Mouse (Mus musculus) midbrain, embryonic 11.5 days (tissue): ENCODE measurements around the gene Gm39566. TPM values are rescaled to one million over a fixed set of nuclear protein-coding genes. Genes with fewer than 3 reads are reported as not detected.

ENCODE experiments used
- ATAC-seq: fragments of 200-750 bp; cut with Nextera tagmentation; 2 replicates; pipeline ENCODE4 v1.8.0; 2017; ENCODE audit warnings: moderate TSS enrichment, moderate library complexity; ENCODE audit not compliant: low FRiP score
- DNase-seq: peaks from one replicate; pipeline ENCODE4 v3.0.0; 2015; ENCODE audit warnings: low spot score; ENCODE audit errors: missing footprints
- H3K27ac ChIP-seq: fragments of 300-500 bp; sonication (generic); 2 replicates; pipeline ENCODE4 v1.5.1; 2014; ENCODE audit warnings: low read depth, low read length
- H3K27me3 ChIP-seq: fragments of 300-500 bp; sonication (generic); 2 replicates; pipeline ENCODE4 v1.6.1; 2014; ENCODE audit warnings: mild to moderate bottlenecking, low read length, moderate library complexity, mixed read lengths; ENCODE audit not compliant: control insufficient read depth, insufficient read depth
- H3K36me3 ChIP-seq: fragments of 300-500 bp; sonication (generic); 2 replicates; pipeline ENCODE4 v1.6.1; 2014; ENCODE audit warnings: mild to moderate bottlenecking, low read length, moderate library complexity, mixed read lengths; ENCODE audit not compliant: control insufficient read depth, insufficient read depth
- H3K4me1 ChIP-seq: fragments of 300-500 bp; sonication (generic); 2 replicates; pipeline ENCODE4 v1.6.1; 2014; ENCODE audit warnings: low read length; ENCODE audit not compliant: control insufficient read depth, insufficient read depth
- H3K4me2 ChIP-seq: fragments of 300-500 bp; sonication (generic); 2 replicates; pipeline ENCODE4 v1.6.1; 2014; ENCODE audit warnings: mild to moderate bottlenecking, moderate library complexity
- H3K4me3 ChIP-seq: fragments of 300-500 bp; sonication (generic); 2 replicates; pipeline ENCODE4 v1.5.1; 2014; ENCODE audit warnings: low read depth, low read length
- H3K9ac ChIP-seq: fragments of 300-500 bp; sonication (generic); 2 replicates; pipeline ENCODE4 v1.6.1; 2014; ENCODE audit warnings: low read length
- H3K9me3 ChIP-seq: fragments of 300-500 bp; sonication (generic); 2 replicates; pipeline ENCODE4 v1.6.1; 2016; ENCODE audit warnings: low read length; ENCODE audit not compliant: control insufficient read depth
- WGBS: fragments of 180-500 bp; shearing (Covaris S2); extraction: QIAGEN DNeasy Blood & Tissue Kit; methylation state at CpG from one replicate; pipeline ENCODE4 v1.1.7; 2014; 5-methylcytosine and 5-hydroxymethylcytosine counted together
- polyA plus RNA-seq: library from polyadenylated mRNA; unstranded; fragments of >200 nt; fragmentation: Nextera tagmentation; extraction: Ambion mirVana; gene quantifications from 2 replicates; pipeline ENCODE4 v1.2.1, GENCODE M21; 2014

Gm39566 gene
- polyA plus RNA-seq, 1 experiment from 2014 or later: not detected

- Histone ChIP-seq H3K4me1 (no peaks in the 10 kb centered on the region), H3K27me3 (no peaks in the 10 kb centered on the region), H3K4me3 (no peak overlapping the region), H3K9ac (no peak overlapping the region), H3K4me2 (no peak overlapping the region), H3K27ac (no peak overlapping the region), H3K36me3 (no peaks in the 10 kb centered on the region), H3K9me3 (no peaks in the 10 kb centered on the region)
- 93% methylated on average over 8 of the region's 8 CpGs for WGBS
- no peak for ATAC-seq
- peak; percentile 56 for DNase-seq
These were observed 3.8 kb upstream of the Gm39566 start for GRCm38 (mm10) chr11:69818871-69819270.

- Histone ChIP-seq H3K27ac (no peak within 1 kb of the TSS), H3K9ac (no peak within 1 kb of the TSS), H3K4me3 (no peak within 1 kb of the TSS), H3K36me3 (no peaks in the 10 kb centered on the region), H3K27me3 (no peaks in the 10 kb centered on the region), H3K4me1 (no peaks in the 10 kb centered on the region), H3K4me2 (no peak within 1 kb of the TSS), H3K9me3 (no peaks in the 10 kb centered on the region)
- DNase-seq (no peak), ATAC-seq (no peak)
- WGBS: 79% methylated on average over 2 of the region's 2 CpGs
These were observed 3.3 kb upstream of the Gm39566 start, which contains the start of gene Spem2 for GRCm38 (mm10) chr11:69818365-69818764. TSS of gene Spem2 (minus strand) at chr11:69818465.

DNA sequence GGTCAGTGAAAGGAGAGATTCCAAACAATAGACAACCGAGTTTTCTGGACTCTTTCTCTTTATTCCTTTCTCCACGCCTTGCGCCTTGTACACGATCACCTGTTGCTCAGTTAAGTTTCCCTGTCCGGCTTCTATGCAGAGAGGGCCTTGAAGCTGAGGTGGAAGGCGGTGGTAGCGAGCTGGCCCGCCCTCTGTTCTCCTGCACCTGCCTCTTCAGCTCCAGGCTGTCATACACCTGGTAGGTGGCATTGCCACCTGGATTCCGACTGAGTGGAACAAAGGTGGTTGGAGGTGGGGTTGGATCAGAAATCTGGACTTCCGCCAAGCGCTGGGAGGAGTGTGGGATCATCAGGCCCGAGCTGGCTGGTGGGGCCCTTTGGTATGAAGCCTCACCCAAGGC, 1.4 kb upstream of the Gm39566 start:
- H3K4me2 ChIP-seq: no peak overlapping the region
- no peak overlapping the region for H3K27ac ChIP-seq
- no peaks in the 10 kb centered on the region for H3K9me3 ChIP-seq
- no peak overlapping the region for H3K9ac ChIP-seq
- no peaks in the 10 kb centered on the region for H3K36me3 ChIP-seq
- 88% methylated on average over 12 of the region's 12 CpGs for WGBS
- ATAC-seq (no peak), DNase-seq (peak; percentile 21)
- no peaks in the 10 kb centered on the region for H3K27me3 ChIP-seq
- H3K4me3 ChIP-seq: no peak overlapping the region
- H3K4me1 ChIP-seq: no peaks in the 10 kb centered on the region

GRCm38 (mm10) chr11:69810280-69810679, 4.8 kb downstream of the Gm39566 start:
- no peak for DNase-seq
- Histone ChIP-seq H3K27ac (no peak overlapping the region), H3K9ac (no peak overlapping the region), H3K4me1 (no peaks in the 10 kb centered on the region), H3K36me3 (no peaks in the 10 kb centered on the region), H3K4me3 (no peak overlapping the region), H3K27me3 (peaks cover 11% of the 10 kb centered on the region), H3K4me2 (no peak overlapping the region), H3K9me3 (no peaks in the 10 kb centered on the region)
- ATAC-seq: no peak

- Histone ChIP-seq H3K9me3 (no peaks in the 10 kb centered on the region), H3K27me3 (peaks cover 34% of the 10 kb centered on the region), H3K4me3 (no peak overlapping the region), H3K36me3 (no peaks in the 10 kb centered on the region), H3K4me1 (peaks cover 19% of the 10 kb centered on the region), H3K4me2 (no peak overlapping the region), H3K27ac (no peak overlapping the region), H3K9ac (no peak overlapping the region)
- DNase-seq (no peak), ATAC-seq (no peak)
- 87% methylated on average over 2 of the region's 2 CpGs for WGBS
These were observed 7.5 kb downstream of the Gm39566 start for GRCm38 (mm10) chr11:69807641-69808040.

DNA sequence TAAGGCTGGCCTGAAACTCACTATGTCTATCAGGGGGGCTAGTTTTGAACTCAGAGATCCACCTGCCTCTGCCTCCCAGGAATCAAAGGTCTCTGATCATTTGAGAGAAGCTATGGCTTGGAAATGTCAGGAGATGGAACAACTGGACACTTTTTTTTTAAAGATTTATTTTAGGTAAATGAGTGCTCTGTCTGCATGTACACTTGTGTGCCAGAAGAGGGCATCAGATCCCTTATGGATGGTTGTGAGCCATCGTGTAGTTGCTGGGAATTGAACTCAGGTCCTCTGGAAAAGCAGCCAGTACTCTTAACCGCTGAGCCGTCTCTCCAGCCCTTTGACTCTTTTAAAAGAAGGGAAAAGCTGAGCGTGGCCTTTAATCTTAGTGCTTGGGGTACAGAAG, 8.7 kb downstream of the Gm39566 start:
- ATAC-seq (no peak), DNase-seq (no peak)
- no peak overlapping the region for H3K27ac ChIP-seq
- no peak overlapping the region for H3K9ac ChIP-seq
- H3K36me3 ChIP-seq: no peaks in the 10 kb centered on the region
- peaks cover 30% of the 10 kb centered on the region for H3K4me1 ChIP-seq
- H3K4me3 ChIP-seq: no peak overlapping the region
- no peaks in the 10 kb centered on the region for H3K9me3 ChIP-seq
- H3K27me3 ChIP-seq: peaks cover 46% of the 10 kb centered on the region
- 78% methylated on average over 4 of the region's 4 CpGs for WGBS
- H3K4me2 ChIP-seq: no peak overlapping the region

GRCm38 (mm10) chr11:69804972-69805909, 9.9 kb downstream of the Gm39566 start, which contains the start of gene Tmem102:
TSS of gene Tmem102 (minus strand) at chr11:69805624.
- DNase-seq (peak; percentile 87), ATAC-seq (no peak)
- H3K4me1 ChIP-seq: peaks cover 37% of the 10 kb centered on the region
- 0 out of 2 replicates have a peak within 1 kb of the TSS, but pooled peaks have one; percentile 11 for H3K4me2 ChIP-seq
- peaks cover 51% of the 10 kb centered on the region for H3K27me3 ChIP-seq
- no peak within 1 kb of the TSS for H3K27ac ChIP-seq
- H3K9me3 ChIP-seq: no peaks in the 10 kb centered on the region
- H3K36me3 ChIP-seq: no peaks in the 10 kb centered on the region
- H3K9ac ChIP-seq: no peak within 1 kb of the TSS
- H3K4me3 ChIP-seq: peak within 1 kb of the TSS; percentile 44; the same call in 1 of the 2 replicates
- 6% methylated on average over 29 of the region's 29 CpGs for WGBS

DNA sequence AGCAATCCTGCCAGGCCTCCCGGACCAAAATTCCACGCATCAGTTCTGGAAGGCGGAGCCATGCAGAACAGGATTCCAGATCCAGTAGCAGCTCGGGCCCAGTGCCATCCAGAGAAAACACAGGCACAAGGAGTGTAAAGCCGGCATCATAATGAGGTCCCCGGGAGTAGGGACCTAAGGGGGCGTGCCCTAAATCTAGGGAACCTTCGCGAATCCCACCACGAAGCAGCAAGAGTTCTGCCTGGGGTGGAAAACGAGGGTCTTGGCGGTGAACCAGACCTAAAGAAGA, 10.5 kb downstream of the Gm39566 start:
- peaks cover 43% of the 10 kb centered on the region for H3K4me1 ChIP-seq
- no peaks in the 10 kb centered on the region for H3K36me3 ChIP-seq
- 7% methylated on average over 12 of the region's 12 CpGs for WGBS
- DNase-seq (peak; percentile 92), ATAC-seq (no peak)
- H3K4me2 ChIP-seq: 0 out of 2 replicates have a peak overlapping the region, but pooled peaks have one; percentile 11
- H3K4me3 ChIP-seq: peak overlapping the region; percentile 44; the same call in 1 of the 2 replicates
- H3K9me3 ChIP-seq: no peaks in the 10 kb centered on the region
- peaks cover 51% of the 10 kb centered on the region for H3K27me3 ChIP-seq
- no peak overlapping the region for H3K27ac ChIP-seq
- H3K9ac ChIP-seq: no peak overlapping the region

DNA sequence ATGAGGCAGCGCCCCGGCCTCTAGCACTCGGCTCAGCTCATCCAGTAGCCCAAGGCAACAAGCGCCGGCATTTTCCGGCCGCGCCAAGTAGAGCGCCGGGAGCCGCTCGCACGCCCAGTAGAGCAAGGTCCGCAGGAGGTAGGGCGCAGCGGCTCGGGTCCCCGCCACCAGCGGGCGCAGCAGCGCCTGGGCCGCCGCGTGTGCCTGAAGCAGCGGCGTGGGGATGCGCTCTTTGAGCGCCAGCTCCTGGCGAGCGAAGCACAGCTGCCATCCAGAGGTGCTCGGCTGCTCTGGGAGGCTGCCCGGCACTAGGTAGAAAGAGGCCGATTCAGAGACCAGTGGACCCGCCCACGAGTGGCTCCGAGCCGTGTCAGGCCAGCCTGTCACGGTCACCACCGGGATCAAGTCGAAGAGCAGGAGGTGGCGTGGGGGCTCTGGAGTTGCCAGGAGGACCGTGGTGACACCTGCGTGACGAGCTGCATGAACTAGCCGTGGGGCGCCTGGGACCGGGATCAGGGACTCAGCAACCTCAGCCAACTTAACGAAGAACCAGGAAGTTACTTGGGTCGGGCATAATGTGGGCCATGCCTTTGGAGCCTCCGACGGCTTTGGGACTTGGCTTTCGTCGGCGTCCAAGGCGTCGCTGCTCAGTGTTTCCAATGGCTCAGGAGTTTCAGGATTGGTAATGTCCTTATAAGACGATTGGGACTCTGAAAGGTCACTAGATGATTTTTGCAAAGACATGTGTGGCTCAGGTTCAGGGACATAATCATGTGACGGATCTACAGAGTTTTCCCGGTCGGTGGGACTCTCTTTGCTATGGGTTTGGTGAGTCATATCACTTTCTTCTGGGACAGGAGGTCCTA, 11.1 kb downstream of the Gm39566 start:
- ATAC-seq: peak; percentile 49
- peaks cover 49% of the 10 kb centered on the region for H3K4me1 ChIP-seq
- H3K9me3 ChIP-seq: no peaks in the 10 kb centered on the region
- peak; percentile 95 for DNase-seq
- H3K36me3 ChIP-seq: no peaks in the 10 kb centered on the region
- WGBS: 1% methylated on average over 60 of the region's 60 CpGs
- no peak overlapping the region for H3K27ac ChIP-seq
- H3K4me3 ChIP-seq: peak overlapping the region; percentile 44
- peak overlapping the region; percentile 61 for H3K9ac ChIP-seq
- H3K27me3 ChIP-seq: peaks cover 51% of the 10 kb centered on the region
- peak overlapping the region; percentile 92 for H3K4me2 ChIP-seq
